Mouse (Mus musculus): ENCODE measurements around the gene Wipi1. TPM values are rescaled to one million over a fixed set of nuclear protein-coding genes. Genes with fewer than 3 reads are reported as not detected.
A peak's percentile ranks its signal among the peaks of the same experiment; 100 is the strongest.

Wipi1 gene
- polyA plus RNA-seq, 1 experiment: 71.9 TPM

GRCm38 (mm10) chr11:109634928-109635327 lies 23.2 kb upstream of the Wipi1 start:
- no peaks in the 10 kb centered on the region for H3K36me3 ChIP-seq (ENCODE audit: control insufficient read depth, insufficient read depth)
- H3K4me3 ChIP-seq: no peak overlapping the region
- H3K4me2 ChIP-seq (ENCODE audit: low read depth): no peak overlapping the region
- H3K27me3 ChIP-seq (ENCODE audit: control insufficient read depth, insufficient read depth, insufficient read length): no peaks in the 10 kb centered on the region
- no peak for TF ChIP-seq POLR2A (IDR thresholded peaks at IDR 0.05; ENCODE audit: insufficient read length, low read depth)
- no peak for TF ChIP-seq MAX (IDR thresholded peaks at IDR 0.05; ENCODE audit: low read depth)
- TF ChIP-seq E2F4 (IDR thresholded peaks at IDR 0.05; ENCODE audit: insufficient read depth): no peak
- TF ChIP-seq MYOG (IDR thresholded peaks at IDR 0.05; ENCODE audit: control insufficient read depth in 1 of 3, insufficient read depth in 1 of 3, insufficient read length in 2 of 3, low read depth in 2 of 3): no peak
- no peak for TF ChIP-seq TCF12 (IDR thresholded peaks at IDR 0.05; ENCODE audit: insufficient read depth, poor library complexity, severe bottlenecking)
- TF ChIP-seq USF1 (IDR thresholded peaks at IDR 0.05; ENCODE audit: low read depth): no peak
- no peak for TF ChIP-seq SRF (IDR thresholded peaks at IDR 0.05; ENCODE audit: control insufficient read depth, insufficient read length, low read depth)
- TF ChIP-seq TCF3 (IDR thresholded peaks at IDR 0.05; ENCODE audit: insufficient read length, low read depth): no peak
- TF ChIP-seq POLR2AphosphoS2 (IDR thresholded peaks at IDR 0.05; ENCODE audit: insufficient read length, low read depth): no peak
- TF ChIP-seq MYOD1 (IDR thresholded peaks at IDR 0.05; ENCODE audit: control insufficient read depth in 1 of 3, insufficient read length in 2 of 3, low read depth in 2 of 3): no peak
- TF ChIP-seq CEBPB (IDR thresholded peaks at IDR 0.05; ENCODE audit: insufficient read depth, poor library complexity, severe bottlenecking): no peak
- no peak for TF ChIP-seq REST (IDR thresholded peaks at IDR 0.05; ENCODE audit: insufficient read depth, insufficient read length)
- H3K79me2 ChIP-seq (ENCODE audit: control insufficient read depth, insufficient read depth): no peaks in the 10 kb centered on the region
- no peak overlapping the region for H3ac ChIP-seq (ENCODE audit: control insufficient read depth, insufficient read length)

DNA sequence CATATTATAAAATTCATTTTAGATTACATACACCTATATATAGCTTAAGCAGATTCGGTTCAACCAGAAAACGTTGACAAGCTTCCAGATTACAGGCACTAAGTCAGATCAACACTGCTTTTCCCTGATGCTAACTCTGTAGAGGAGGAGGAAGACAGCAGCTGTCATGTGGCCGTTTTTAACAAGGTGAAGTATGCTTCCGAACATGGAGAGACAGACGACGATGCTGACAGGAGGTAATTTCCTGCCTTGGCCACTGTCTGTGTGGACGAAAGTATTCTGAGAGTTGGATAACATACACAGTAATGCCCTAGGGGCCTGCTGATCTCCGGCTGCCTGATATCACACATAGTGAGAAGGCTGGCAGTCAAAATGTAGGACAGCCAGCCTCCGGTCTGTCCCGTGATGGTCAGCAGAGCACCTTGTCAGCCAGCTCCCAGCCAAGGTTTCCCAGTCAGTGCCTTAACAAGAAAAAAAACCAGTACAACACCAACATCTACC lies 17.3 kb upstream of the Wipi1 start:
- no peaks in the 10 kb centered on the region for H3K79me2 ChIP-seq (ENCODE audit: control insufficient read depth, insufficient read depth)
- peak in 1 of 3 experiments; percentile 48 for TF ChIP-seq MYOD1 (IDR thresholded peaks at IDR 0.05; ENCODE audit: control insufficient read depth in 1 of 3, insufficient read length in 2 of 3, low read depth in 2 of 3)
- no peak for TF ChIP-seq POLR2A (IDR thresholded peaks at IDR 0.05; ENCODE audit: insufficient read length, low read depth)
- TF ChIP-seq E2F4 (IDR thresholded peaks at IDR 0.05; ENCODE audit: insufficient read depth): no peak
- no peak for TF ChIP-seq MAX (IDR thresholded peaks at IDR 0.05; ENCODE audit: low read depth)
- TF ChIP-seq USF1 (IDR thresholded peaks at IDR 0.05; ENCODE audit: low read depth): no peak
- no peak overlapping the region for H3ac ChIP-seq (ENCODE audit: control insufficient read depth, insufficient read length)
- no peaks in the 10 kb centered on the region for H3K36me3 ChIP-seq (ENCODE audit: control insufficient read depth, insufficient read depth)
- H3K4me2 ChIP-seq (ENCODE audit: low read depth): no peak overlapping the region
- no peaks in the 10 kb centered on the region for H3K27me3 ChIP-seq (ENCODE audit: control insufficient read depth, insufficient read depth, insufficient read length)
- H3K4me3 ChIP-seq: no peak overlapping the region

DNA sequence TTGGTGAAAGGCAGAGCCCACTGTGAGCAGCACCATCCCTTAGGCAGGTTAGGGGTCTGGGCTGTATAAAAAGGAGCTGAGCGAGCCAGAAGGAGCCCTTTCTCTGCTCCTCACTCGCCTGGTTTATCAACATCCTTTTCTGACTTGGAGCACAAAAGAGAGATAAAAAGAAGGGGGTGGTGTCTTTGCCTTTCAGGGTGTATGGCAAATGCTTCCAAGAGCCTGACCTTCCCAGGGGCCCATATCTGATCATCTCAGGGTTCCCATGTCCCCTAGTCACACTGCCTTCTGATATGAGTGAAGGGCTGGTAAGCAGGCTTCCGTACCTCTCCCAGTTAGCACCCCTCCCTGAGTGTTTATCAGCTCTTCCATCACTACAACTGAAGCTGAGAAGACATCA lies 16.3 kb upstream of the Wipi1 start:
- Histone ChIP-seq H3K36me3 (ENCODE audit: control insufficient read depth, insufficient read depth) (no peaks in the 10 kb centered on the region), H3K79me2 (ENCODE audit: control insufficient read depth, insufficient read depth) (no peaks in the 10 kb centered on the region), H3K4me3 (no peak overlapping the region), H3K27me3 (ENCODE audit: control insufficient read depth, insufficient read depth, insufficient read length) (no peaks in the 10 kb centered on the region), H3K4me2 (ENCODE audit: low read depth) (no peak overlapping the region), H3ac (ENCODE audit: control insufficient read depth, insufficient read length) (no peak overlapping the region)
- TF ChIP-seq TCF3 (IDR thresholded peaks at IDR 0.05; ENCODE audit: insufficient read length, low read depth) (no peak), SRF (IDR thresholded peaks at IDR 0.05; ENCODE audit: control insufficient read depth, insufficient read length, low read depth) (no peak), MYOD1 (IDR thresholded peaks at IDR 0.05; ENCODE audit: control insufficient read depth in 1 of 3, insufficient read length in 2 of 3, low read depth in 2 of 3) (no peak), POLR2A (IDR thresholded peaks at IDR 0.05; ENCODE audit: insufficient read length, low read depth) (no peak), MYOG (IDR thresholded peaks at IDR 0.05; ENCODE audit: control insufficient read depth in 1 of 3, insufficient read depth in 1 of 3, insufficient read length in 2 of 3, low read depth in 2 of 3) (no peak), CEBPB (IDR thresholded peaks at IDR 0.05; ENCODE audit: insufficient read depth, poor library complexity, severe bottlenecking) (no peak), E2F4 (IDR thresholded peaks at IDR 0.05; ENCODE audit: insufficient read depth) (no peak), TCF12 (IDR thresholded peaks at IDR 0.05; ENCODE audit: insufficient read depth, poor library complexity, severe bottlenecking) (no peak), USF1 (IDR thresholded peaks at IDR 0.05; ENCODE audit: low read depth) (no peak)

GRCm38 (mm10) chr11:109627648-109628047 lies 15.9 kb upstream of the Wipi1 start:
- Histone ChIP-seq H3K79me2 (ENCODE audit: control insufficient read depth, insufficient read depth) (no peaks in the 10 kb centered on the region), H3ac (ENCODE audit: control insufficient read depth, insufficient read length) (no peak overlapping the region), H3K27me3 (ENCODE audit: control insufficient read depth, insufficient read depth, insufficient read length) (no peaks in the 10 kb centered on the region), H3K36me3 (ENCODE audit: control insufficient read depth, insufficient read depth) (no peaks in the 10 kb centered on the region), H3K4me2 (ENCODE audit: low read depth) (no peak overlapping the region), H3K4me3 (no peak overlapping the region)
- TF ChIP-seq MYOG (IDR thresholded peaks at IDR 0.05; ENCODE audit: control insufficient read depth in 1 of 3, insufficient read depth in 1 of 3, insufficient read length in 2 of 3, low read depth in 2 of 3): no peak
- TF ChIP-seq MYOD1 (IDR thresholded peaks at IDR 0.05; ENCODE audit: control insufficient read depth in 1 of 3, insufficient read length in 2 of 3, low read depth in 2 of 3): no peak
- no peak for TF ChIP-seq USF1 (IDR thresholded peaks at IDR 0.05; ENCODE audit: low read depth)
- no peak for TF ChIP-seq TCF3 (IDR thresholded peaks at IDR 0.05; ENCODE audit: insufficient read length, low read depth)
- no peak for TF ChIP-seq MAX (IDR thresholded peaks at IDR 0.05; ENCODE audit: low read depth)
- no peak for TF ChIP-seq REST (IDR thresholded peaks at IDR 0.05; ENCODE audit: insufficient read depth, insufficient read length)
- no peak for TF ChIP-seq POLR2A (IDR thresholded peaks at IDR 0.05; ENCODE audit: insufficient read length, low read depth)
- TF ChIP-seq E2F4 (IDR thresholded peaks at IDR 0.05; ENCODE audit: insufficient read depth): no peak
- TF ChIP-seq SRF (IDR thresholded peaks at IDR 0.05; ENCODE audit: control insufficient read depth, insufficient read length, low read depth): no peak
- no peak for TF ChIP-seq TCF12 (IDR thresholded peaks at IDR 0.05; ENCODE audit: insufficient read depth, poor library complexity, severe bottlenecking)

- no peaks in the 10 kb centered on the region for H3K27me3 ChIP-seq (ENCODE audit: control insufficient read depth, insufficient read depth, insufficient read length)
- peak overlapping the region; percentile 50 for H3K4me2 ChIP-seq (ENCODE audit: low read depth)
- H3K79me2 ChIP-seq (ENCODE audit: control insufficient read depth, insufficient read depth): no peaks in the 10 kb centered on the region
- TF ChIP-seq TCF12 (IDR thresholded peaks at IDR 0.05; ENCODE audit: insufficient read depth, poor library complexity, severe bottlenecking) (no peak), CEBPB (IDR thresholded peaks at IDR 0.05; ENCODE audit: insufficient read depth, poor library complexity, severe bottlenecking) (no peak), USF1 (IDR thresholded peaks at IDR 0.05; ENCODE audit: low read depth) (no peak), MYOG (IDR thresholded peaks at IDR 0.05; ENCODE audit: control insufficient read depth in 1 of 3, insufficient read depth in 1 of 3, insufficient read length in 2 of 3, low read depth in 2 of 3) (no peak), REST (IDR thresholded peaks at IDR 0.05; ENCODE audit: insufficient read depth, insufficient read length) (no peak), POLR2A (IDR thresholded peaks at IDR 0.05; ENCODE audit: insufficient read length, low read depth) (no peak), E2F4 (IDR thresholded peaks at IDR 0.05; ENCODE audit: insufficient read depth) (no peak), POLR2AphosphoS2 (IDR thresholded peaks at IDR 0.05; ENCODE audit: insufficient read length, low read depth) (no peak), MYOD1 (IDR thresholded peaks at IDR 0.05; ENCODE audit: control insufficient read depth in 1 of 3, insufficient read length in 2 of 3, low read depth in 2 of 3) (no peak), SRF (IDR thresholded peaks at IDR 0.05; ENCODE audit: control insufficient read depth, insufficient read length, low read depth) (no peak), TCF3 (IDR thresholded peaks at IDR 0.05; ENCODE audit: insufficient read length, low read depth) (no peak), MAX (IDR thresholded peaks at IDR 0.05; ENCODE audit: low read depth) (no peak)
- no peak overlapping the region for H3ac ChIP-seq (ENCODE audit: control insufficient read depth, insufficient read length)
- no peaks in the 10 kb centered on the region for H3K36me3 ChIP-seq (ENCODE audit: control insufficient read depth, insufficient read depth)
- no peak overlapping the region for H3K4me3 ChIP-seq
Observed at GRCm38 (mm10) chr11:109623238-109623637, 11.5 kb upstream of the Wipi1 start.
